Mouse (Mus musculus): ENCODE results near the gene Sclt1. TPM values are rescaled to one million over a fixed set of nuclear protein-coding genes. Genes with fewer than 3 reads are reported as not detected.

The Sclt1 gene
- polyA plus RNA-seq, 1 experiment = 3.8 TPM

DNA sequence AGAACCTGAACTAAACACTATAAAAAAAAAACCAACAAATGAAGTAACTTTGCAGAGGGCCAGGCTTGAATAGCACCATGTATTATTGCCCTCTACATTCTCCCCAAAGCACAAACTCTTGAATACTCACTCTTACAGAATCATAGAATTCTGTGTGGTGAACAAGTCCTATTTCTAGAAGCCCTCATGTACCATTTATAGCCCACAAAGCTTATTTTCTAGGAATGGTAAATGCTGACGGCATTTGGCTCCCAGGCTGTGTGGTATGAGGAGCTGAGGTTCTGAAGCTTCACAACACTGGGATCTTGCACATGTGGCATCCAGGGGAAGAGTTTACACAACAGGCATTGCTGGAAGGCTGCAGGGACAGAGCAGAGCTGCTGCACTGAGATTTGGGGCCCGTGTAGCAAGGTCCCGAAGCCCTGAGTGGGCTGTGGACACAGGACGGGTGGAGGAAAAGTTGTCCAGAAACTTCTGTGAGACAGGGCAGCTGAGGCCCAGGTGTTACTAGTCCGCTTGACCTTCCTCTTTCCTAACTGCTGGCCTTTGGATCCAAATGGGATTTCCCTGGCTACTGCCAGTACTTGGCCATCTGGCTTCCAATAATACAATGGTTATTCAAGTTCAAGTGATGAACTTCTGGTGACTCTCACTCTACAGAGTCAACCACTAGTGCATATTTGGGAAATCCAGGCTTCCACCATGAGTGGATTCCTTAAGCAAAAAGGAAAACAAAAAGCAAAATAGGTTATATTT is 127.9 kb downstream of the Sclt1 start:
- DNase-seq = peak; percentile 3
- Histone ChIP-seq H3K4me1 (ENCODE audit: control insufficient read depth, insufficient read depth, low read length) (0 out of 2 replicates have a peak, but pooled peaks cover under 1% of the 10 kb centered on the region), H3K36me3 (ENCODE audit: control insufficient read depth, insufficient read depth, low read length) (peaks cover 23% of the 10 kb centered on the region), H3K27me3 (replicated peaks; ENCODE audit: control insufficient read depth, insufficient read depth, low read length) (no peaks in the 10 kb centered on the region), H3K4me3 (ENCODE audit: insufficient read depth, low read depth, low read length) (no peak overlapping the region), H3K27ac (ENCODE audit: insufficient read depth, low read depth, low read length) (no peak overlapping the region)
- 88% methylated on average over 5 of the region's 5 CpGs for WGBS
- TF ChIP-seq CTCF (conservative IDR thresholded peaks at IDR 0.05; ENCODE audit: insufficient read depth, insufficient read length, low read depth, low read length) (no peak), POLR2A (IDR thresholded peaks at IDR 0.05; ENCODE audit: low read depth, low read length) (no peak)

DNA sequence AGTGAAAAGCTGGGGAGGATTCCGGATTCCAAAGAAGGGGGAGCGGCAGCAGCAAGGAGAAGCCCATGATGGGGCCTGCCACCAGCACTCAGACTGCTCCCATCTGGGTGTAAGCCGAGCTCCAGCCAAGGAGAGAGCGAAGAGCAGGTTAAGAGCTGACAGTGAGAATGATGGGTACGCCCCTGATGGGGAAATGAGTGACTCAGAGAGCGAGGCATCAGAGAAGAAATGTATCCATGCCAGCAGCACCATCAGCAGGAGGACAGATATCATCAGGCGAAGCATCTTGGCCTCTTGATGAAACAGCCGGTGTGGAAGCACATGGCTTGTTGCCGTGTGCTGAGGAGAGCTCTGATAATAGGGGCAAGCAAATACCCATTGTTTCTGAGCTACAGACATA is 128.6 kb downstream of the Sclt1 start:
- no peak for DNase-seq
- Histone ChIP-seq H3K4me1 (ENCODE audit: control insufficient read depth, insufficient read depth, low read length) (0 out of 2 replicates have a peak, but pooled peaks cover 2% of the 10 kb centered on the region), H3K27ac (ENCODE audit: insufficient read depth, low read depth, low read length) (no peak overlapping the region), H3K4me3 (ENCODE audit: insufficient read depth, low read depth, low read length) (no peak overlapping the region), H3K27me3 (replicated peaks; ENCODE audit: control insufficient read depth, insufficient read depth, low read length) (no peaks in the 10 kb centered on the region), H3K36me3 (ENCODE audit: control insufficient read depth, insufficient read depth, low read length) (peaks cover 23% of the 10 kb centered on the region)
- TF ChIP-seq POLR2A (IDR thresholded peaks at IDR 0.05; ENCODE audit: low read depth, low read length) (no peak), CTCF (conservative IDR thresholded peaks at IDR 0.05; ENCODE audit: insufficient read depth, insufficient read length, low read depth, low read length) (no peak)
- 87% methylated on average over 9 of the region's 9 CpGs for WGBS

GRCm38 (mm10) chr3:41612211-41612610 is 130.1 kb downstream of the Sclt1 start:
- WGBS = 97% methylated on average over 3 of the region's 3 CpGs
- DNase-seq = peak; percentile 27
- no peak overlapping the region for H3K4me3 ChIP-seq (ENCODE audit: insufficient read depth, low read depth, low read length)
- TF ChIP-seq POLR2A (IDR thresholded peaks at IDR 0.05; ENCODE audit: low read depth, low read length) (no peak), CTCF (conservative IDR thresholded peaks at IDR 0.05; ENCODE audit: insufficient read depth, insufficient read length, low read depth, low read length) (peak; percentile 44)
- peaks cover 2% of the 10 kb centered on the region; the same call in 1 of the 2 replicates for H3K4me1 ChIP-seq (ENCODE audit: control insufficient read depth, insufficient read depth, low read length)
- H3K27ac ChIP-seq (ENCODE audit: insufficient read depth, low read depth, low read length) = no peak overlapping the region
- H3K27me3 ChIP-seq (replicated peaks; ENCODE audit: control insufficient read depth, insufficient read depth, low read length) = no peaks in the 10 kb centered on the region
- H3K36me3 ChIP-seq (ENCODE audit: control insufficient read depth, insufficient read depth, low read length) = peaks cover 23% of the 10 kb centered on the region

DNA sequence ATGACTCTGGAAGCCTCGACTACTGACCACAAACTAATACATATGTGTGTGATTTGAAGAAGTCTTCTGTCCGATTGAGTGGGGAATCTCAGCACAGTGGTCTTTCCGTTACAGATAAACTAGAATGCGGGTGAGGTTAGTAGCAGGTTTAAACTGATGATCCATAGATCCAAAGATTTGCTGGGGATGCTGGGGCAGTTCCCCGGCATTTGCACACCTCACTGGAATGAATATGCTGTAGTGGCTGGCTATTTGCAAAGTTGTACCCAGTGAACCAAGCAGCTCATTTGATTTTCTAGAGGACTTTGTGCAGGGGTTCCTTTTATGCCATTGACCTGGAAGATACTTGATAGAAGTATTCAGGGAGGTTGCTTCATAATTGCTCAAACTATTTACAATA is 133.2 kb downstream of the Sclt1 start:
- 83% methylated on average over 5 of the region's 5 CpGs for WGBS
- peaks cover 22% of the 10 kb centered on the region for H3K36me3 ChIP-seq (ENCODE audit: control insufficient read depth, insufficient read depth, low read length)
- H3K27ac ChIP-seq (ENCODE audit: insufficient read depth, low read depth, low read length) = no peak overlapping the region
- H3K4me1 ChIP-seq (ENCODE audit: control insufficient read depth, insufficient read depth, low read length) = peaks cover 2% of the 10 kb centered on the region; the same call in 1 of the 2 replicates
- no peaks in the 10 kb centered on the region for H3K27me3 ChIP-seq (replicated peaks; ENCODE audit: control insufficient read depth, insufficient read depth, low read length)
- no peak overlapping the region for H3K4me3 ChIP-seq (ENCODE audit: insufficient read depth, low read depth, low read length)
- no peak for DNase-seq
- TF ChIP-seq POLR2A (IDR thresholded peaks at IDR 0.05; ENCODE audit: low read depth, low read length) = no peak
- no peak for TF ChIP-seq CTCF (conservative IDR thresholded peaks at IDR 0.05; ENCODE audit: insufficient read depth, insufficient read length, low read depth, low read length)

GRCm38 (mm10) chr3:41607467-41607866 is 134.8 kb downstream of the Sclt1 start:
- Histone ChIP-seq H3K36me3 (ENCODE audit: control insufficient read depth, insufficient read depth, low read length) (peaks cover 16% of the 10 kb centered on the region), H3K27me3 (replicated peaks; ENCODE audit: control insufficient read depth, insufficient read depth, low read length) (no peaks in the 10 kb centered on the region), H3K4me3 (ENCODE audit: insufficient read depth, low read depth, low read length) (no peak overlapping the region), H3K4me1 (ENCODE audit: control insufficient read depth, insufficient read depth, low read length) (peaks cover 2% of the 10 kb centered on the region; the same call in 1 of the 2 replicates), H3K27ac (ENCODE audit: insufficient read depth, low read depth, low read length) (no peak overlapping the region; the same call in 1 of the 2 replicates)
- WGBS = 61% methylated on average over 8 of the region's 8 CpGs
- no peak for DNase-seq
- TF ChIP-seq POLR2A (IDR thresholded peaks at IDR 0.05; ENCODE audit: low read depth, low read length) (no peak), CTCF (conservative IDR thresholded peaks at IDR 0.05; ENCODE audit: insufficient read depth, insufficient read length, low read depth, low read length) (no peak)

DNA sequence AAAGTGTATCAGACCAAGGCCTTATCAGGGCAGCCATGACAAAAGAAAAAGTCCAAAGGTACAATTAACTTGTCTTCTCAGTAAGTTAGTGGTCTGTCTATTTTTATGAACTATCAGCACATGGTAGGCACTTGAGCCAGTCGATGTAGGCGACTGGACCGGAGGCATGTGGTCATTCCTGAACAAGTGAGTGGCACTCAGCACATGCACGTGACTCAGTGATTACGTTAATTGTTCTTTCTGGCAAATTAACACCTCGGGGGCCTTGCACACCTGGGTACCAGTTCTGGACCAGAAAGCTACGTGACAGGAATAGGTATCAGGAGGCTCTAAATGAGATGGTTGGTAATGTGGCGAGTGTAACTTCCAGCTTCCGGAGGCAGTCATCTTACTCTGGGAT is 135.3 kb downstream of the Sclt1 start:
- H3K36me3 ChIP-seq (ENCODE audit: control insufficient read depth, insufficient read depth, low read length) = peaks cover 14% of the 10 kb centered on the region
- peak; percentile 53 for DNase-seq
- H3K27ac ChIP-seq (ENCODE audit: insufficient read depth, low read depth, low read length) = no peak overlapping the region
- TF ChIP-seq CTCF (conservative IDR thresholded peaks at IDR 0.05; ENCODE audit: insufficient read depth, insufficient read length, low read depth, low read length) (no peak), POLR2A (IDR thresholded peaks at IDR 0.05; ENCODE audit: low read depth, low read length) (no peak)
- H3K27me3 ChIP-seq (replicated peaks; ENCODE audit: control insufficient read depth, insufficient read depth, low read length) = no peaks in the 10 kb centered on the region
- WGBS = 62% methylated on average over 9 of the region's 9 CpGs
- H3K4me1 ChIP-seq (ENCODE audit: control insufficient read depth, insufficient read depth, low read length) = peaks cover 2% of the 10 kb centered on the region; the same call in 1 of the 2 replicates
- H3K4me3 ChIP-seq (ENCODE audit: insufficient read depth, low read depth, low read length) = no peak overlapping the region

GRCm38 (mm10) chr3:41606330-41606664 is 136.0 kb downstream of the Sclt1 start:
- Histone ChIP-seq H3K4me1 (ENCODE audit: control insufficient read depth, insufficient read depth, low read length) (peaks cover 2% of the 10 kb centered on the region; the same call in 1 of the 2 replicates), H3K36me3 (ENCODE audit: control insufficient read depth, insufficient read depth, low read length) (peaks cover 7% of the 10 kb centered on the region; the same call in 1 of the 2 replicates), H3K27ac (ENCODE audit: insufficient read depth, low read depth, low read length) (no peak overlapping the region), H3K27me3 (replicated peaks; ENCODE audit: control insufficient read depth, insufficient read depth, low read length) (no peaks in the 10 kb centered on the region), H3K4me3 (ENCODE audit: insufficient read depth, low read depth, low read length) (no peak overlapping the region)
- TF ChIP-seq CTCF (conservative IDR thresholded peaks at IDR 0.05; ENCODE audit: insufficient read depth, insufficient read length, low read depth, low read length) = peak; percentile 25; the same call in 1 of the 2 replicates
- TF ChIP-seq POLR2A (IDR thresholded peaks at IDR 0.05; ENCODE audit: low read depth, low read length) = no peak
- WGBS = 79% methylated on average over 4 of the region's 4 CpGs
- no peak for DNase-seq

Measured in kidney, adult 2 months (tissue).